Mouse (Mus musculus) embryo, embryonic 10.5 days (tissue): ENCODE measurements around the gene Trio.
"Not testable (repeated sequence)": the region's sequence is repeated elsewhere in the genome, so short reads cannot be mapped to it uniquely, and the experiment has no call there.

Source experiments
- DNase-seq: peaks from one replicate; pipeline ENCODE4 v3.0.0-alpha.2; 2015; ENCODE audit warnings: low spot score

Gene Trio

DNA sequence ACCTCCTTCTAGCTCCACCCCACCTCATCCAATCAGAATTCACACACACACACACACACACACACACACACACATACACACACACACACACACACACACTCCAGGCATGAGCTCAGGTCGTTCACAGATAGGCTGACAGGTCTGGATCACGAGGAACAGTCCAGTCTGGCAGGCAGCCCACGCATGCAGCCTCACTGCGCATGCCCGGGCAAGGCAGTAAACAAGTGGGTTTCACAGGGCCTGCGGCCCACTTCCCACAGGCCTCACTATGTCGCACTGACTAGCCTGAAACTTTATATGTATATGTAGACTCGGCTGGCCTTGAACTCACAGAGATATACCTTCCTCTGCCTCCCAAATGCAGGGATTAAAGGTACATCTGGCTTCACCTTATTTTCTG lies 305.4 kb downstream of the Trio start:
- not testable (repeated sequence) for DNase-seq

- DNase-seq: no peak
Observed at GRCm38 (mm10) chr15:27718668-27719067, 307.0 kb downstream of the Trio start.

DNA sequence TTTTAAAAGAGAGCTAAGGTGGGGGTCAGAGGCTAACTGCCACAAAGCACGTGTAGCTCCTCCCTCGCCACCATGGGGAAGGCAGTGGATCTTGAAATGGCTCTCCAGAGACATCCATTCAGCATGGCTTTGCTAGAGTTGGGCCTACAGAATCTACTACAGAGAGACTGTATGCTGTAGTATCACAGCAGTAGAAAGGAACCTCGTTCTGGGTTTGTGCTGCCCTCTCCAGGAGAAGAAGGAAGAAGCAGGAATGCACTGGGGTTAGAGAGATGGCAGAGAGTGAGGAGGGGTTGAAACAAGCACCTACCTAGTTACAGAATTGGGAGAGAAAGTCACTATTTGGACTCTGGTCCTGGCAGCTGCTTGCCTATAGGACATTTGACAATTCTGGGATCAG lies 310.3 kb downstream of the Trio start:
- peak; percentile 32 for DNase-seq

GRCm38 (mm10) chr15:27710698-27711097 lies 314.9 kb downstream of the Trio start:
- DNase-seq: no peak

DNA sequence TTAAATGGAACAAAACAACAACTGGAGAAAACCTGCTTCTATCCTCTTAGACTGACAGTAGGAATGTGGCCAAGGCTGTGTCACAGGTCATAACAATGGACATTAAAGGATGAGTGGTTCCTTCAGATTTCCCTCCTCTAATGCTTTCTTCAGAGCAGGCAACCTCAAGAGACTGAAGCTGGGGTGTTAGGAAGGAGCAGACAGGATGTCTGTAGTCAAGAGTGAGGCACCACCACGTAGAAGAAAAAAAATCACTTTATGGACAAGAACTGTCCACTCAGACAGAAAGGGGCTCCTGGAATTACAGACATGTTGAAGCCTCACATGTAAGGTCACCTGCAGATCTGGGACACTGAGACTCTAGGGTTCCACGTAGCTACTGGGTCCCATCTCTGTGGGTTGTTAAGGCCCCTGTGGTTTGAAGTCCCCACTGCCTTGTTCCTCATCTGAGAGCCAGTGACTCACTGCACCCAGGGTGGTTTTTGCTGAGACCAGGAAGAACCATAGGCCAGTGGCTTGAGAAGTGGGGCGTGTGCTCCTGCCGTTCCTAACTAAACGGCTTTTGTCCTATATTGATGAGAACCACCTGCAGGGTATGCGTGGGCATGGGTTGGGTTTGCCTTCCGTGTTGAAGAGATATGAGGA lies 316.6 kb downstream of the Trio start:
- no peak for DNase-seq

DNA sequence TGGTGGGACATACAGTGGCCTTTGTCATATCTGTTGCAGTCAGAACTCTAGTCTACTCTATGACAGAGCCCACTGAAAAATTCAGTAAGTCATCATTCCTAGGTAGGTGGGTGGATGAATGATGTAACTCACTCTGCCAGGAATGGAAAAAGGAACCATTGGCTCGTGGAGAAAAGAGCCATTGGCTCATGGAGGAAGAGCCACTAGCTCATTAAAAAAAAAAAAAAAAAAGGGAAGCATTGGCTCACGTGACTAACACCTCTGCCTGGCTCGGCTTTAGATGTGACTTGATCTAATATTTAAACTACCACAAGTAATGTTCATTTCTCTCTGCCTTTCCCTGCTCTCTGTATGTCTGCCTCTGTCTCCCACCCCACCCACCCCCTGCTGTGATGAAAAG lies 317.1 kb downstream of the Trio start:
- no peak for DNase-seq

DNA sequence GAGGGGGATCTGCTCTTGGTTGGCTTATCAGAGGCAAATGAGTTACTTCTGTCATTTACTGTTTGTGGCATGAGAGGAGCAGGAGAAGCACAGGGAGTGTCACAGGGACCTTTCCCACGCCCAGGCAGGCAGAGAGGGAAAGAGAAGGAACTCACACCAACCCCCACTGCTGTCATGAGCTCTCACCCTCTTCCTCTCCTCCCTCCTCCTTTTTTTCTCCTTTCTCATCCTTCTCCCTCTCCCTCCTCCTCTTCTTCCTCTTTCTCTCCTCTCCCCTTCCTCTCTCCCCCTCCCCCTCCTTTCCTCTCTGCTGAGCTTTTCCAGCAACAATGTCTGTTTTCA lies 322.7 kb downstream of the Trio start:
- no peak for DNase-seq

DNA sequence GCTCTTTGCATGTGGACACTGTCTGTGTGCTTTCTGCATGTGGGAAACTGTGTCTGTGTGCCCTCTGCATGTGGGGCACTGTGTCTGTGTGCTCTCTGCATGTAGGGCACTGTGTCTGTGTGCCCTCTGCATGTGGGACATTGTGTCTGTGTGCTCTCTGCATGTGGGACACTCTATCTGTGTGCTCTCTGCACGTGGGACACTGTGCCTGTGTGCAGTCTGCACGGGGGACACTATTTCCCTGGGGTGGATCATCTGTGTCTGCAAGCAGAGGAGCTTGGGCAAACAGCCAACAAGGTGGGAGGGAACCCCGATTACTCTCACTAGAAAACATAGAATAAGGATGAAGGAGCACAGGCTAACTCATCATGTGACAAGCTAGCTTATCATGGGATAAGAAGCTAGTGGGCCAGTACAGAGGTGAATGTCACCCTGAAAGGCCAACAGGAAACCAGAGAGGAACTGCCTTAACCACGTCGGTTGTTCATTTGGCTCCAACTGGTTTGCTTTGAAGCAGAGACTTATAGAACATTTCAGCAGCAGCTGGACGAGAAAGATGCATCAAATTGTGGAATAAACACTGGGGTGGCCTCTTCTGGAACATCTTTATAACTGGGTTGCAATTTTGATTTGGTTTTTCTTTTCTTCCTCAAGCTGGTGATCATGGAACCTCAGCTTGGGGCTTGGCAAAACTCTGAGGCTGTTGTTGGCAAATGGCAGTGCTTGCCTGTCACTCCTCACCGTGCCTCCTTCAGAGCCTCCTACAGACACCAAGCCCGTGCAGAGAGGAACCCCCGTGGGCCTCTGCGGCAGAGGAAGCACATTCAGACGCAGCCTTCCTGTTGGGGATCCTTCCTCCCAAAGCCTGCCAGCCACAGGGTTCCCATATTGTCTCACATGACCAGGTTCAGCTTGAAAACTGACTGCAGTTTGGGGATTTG lies 323.3 kb downstream of the Trio start:
- no peak for DNase-seq

- no peak for DNase-seq
Observed at GRCm38 (mm10) chr15:27697632-27698031, 328.0 kb downstream of the Trio start.

DNA sequence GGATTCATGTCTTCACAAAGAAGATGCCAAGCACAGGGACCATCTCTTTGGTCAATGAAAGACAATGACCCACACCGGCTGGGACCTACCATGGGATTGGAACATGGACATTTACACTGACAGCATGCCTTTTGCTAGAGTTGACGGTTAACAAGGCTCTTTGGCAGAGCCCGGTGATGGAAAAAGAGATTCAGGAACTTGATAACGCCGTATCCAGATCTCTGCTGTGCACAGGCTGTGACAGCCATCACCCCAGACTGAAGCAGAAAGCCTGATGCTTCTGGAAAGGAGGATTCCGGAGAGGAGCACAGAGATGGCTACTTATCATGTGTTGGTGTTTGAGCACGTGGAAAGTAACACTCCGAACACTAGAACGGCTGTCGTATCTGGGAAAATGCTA lies 332.4 kb downstream of the Trio start:
- DNase-seq: no peak

DNA sequence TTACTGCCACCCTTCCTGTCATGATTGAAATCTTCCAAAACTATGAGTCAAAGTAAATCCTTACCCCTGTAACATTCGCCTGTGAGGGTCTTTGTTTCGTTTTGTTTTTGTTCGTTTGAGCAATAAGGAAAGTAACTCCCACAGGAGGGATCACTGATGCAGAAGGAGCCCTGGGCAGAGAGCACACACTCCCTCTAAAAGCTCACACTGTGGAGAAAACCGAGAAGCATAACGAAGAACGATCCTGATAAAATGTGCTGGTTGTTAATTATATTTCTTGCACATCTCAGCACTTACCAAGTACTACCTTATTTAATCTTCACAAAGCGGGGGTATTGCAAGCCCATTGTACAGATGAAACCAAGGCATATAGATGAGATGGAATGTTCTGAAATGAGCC lies 333.5 kb downstream of the Trio start:
- DNase-seq: no peak

DNA sequence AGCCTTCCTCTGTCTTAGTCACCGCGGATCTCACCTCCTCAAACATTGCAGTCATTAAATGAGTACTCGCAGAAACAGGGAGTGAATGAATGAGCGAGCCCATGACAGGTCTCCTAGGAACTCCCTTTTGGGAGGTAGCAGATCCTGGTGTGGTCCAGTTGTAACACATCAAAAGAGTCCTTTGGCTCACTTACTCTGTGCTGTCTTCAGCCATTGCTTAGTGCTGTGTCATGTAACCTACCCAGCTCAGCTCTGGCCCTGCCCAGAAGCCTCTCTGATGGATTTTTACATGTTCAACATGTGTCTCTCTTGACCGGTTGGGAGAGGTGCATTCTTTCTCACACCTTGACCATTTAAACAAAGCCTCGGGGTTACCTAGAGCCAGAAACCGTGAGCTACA lies 334.4 kb downstream of the Trio start:
- no peak for DNase-seq

DNA sequence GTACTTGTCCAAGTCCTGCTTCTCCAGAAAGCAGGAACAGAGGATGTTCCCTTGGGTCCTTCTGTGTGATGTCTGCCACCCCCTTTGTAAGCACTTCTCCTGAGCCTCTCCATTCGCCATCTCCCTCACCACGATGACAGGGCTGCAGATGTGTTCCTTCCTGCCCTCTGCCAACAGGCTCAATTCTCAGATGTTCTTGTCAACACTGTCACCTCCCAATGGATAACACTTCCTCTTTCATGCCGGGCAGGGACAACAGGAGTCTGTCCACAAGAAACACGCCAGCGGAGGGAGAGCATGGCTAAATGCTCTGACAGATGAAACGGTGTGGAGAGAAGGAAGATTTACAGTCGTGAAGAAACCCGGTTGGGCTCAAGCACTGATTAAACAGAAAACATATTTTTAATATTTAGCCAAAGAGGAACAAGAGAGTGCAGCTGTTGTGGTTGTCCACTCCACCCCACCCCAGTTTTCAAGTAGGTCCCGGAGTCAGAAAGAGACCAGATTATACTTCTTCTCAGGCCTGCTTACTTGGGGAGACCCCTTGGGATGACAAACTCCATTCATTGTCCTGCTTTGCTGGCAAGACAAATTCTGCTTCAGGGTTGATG lies 337.5 kb downstream of the Trio start:
- no peak for DNase-seq

- DNase-seq: no peak
Observed at GRCm38 (mm10) chr15:27684813-27685212, 340.8 kb downstream of the Trio start.

GRCm38 (mm10) chr15:27683206-27683605 lies 342.4 kb downstream of the Trio start:
- no peak for DNase-seq

DNA sequence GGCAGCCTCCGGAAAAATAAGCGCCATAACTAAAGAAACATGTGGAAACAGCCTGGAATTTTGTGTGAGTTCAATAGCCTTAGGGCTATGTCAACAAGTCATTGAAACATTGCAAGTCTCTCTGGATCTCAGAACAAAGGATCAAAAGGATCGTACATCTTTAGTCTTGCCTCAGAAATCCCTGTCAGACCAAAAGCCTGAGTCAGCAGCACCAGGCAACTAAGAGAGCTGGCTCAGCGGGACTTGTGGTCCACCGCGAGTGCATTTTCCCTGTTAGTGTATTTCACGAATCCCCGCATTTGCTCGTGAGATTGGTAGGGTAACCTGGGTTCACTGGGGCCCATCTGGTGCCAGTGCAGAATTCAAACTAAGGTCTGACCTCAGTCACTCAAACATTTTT lies 343.0 kb downstream of the Trio start:
- peak; percentile 63 for DNase-seq

- peak; percentile 95 for DNase-seq
Observed at GRCm38 (mm10) chr15:27681419-27682187, 344.0 kb downstream of the Trio start, which contains the start of gene Otulinl. Gene Otulinl, minus strand, starts transcription at chr15:27681579.

DNA sequence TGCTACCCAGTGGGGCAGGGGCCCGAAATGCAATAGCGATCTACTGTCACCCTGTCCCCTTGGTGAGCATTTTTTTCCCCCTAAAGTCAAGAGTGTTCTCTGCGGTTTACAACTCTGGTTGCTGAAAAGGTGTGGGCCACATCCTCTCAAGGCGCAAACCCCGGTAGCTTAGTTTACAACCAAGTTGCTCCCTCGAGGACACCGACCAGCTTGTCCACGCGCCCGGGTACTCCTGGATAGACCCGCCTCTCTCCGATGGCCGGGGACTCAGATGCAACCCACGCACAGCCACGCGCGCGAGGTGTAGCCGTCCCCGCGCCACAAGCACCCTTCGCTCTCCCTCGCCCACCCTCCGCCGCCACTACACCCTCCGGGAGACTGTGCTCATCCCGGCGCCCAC lies 344.7 kb downstream of the Trio start:
- DNase-seq: peak; percentile 42
